Mouse (Mus musculus) retina, adult 2 months (tissue): ENCODE results near the gene Csf2ra.
"Not testable (repeated sequence)": the region's sequence is repeated elsewhere in the genome, so short reads cannot be mapped to it uniquely, and the experiment has no call there.

Experiments used
- DNase-seq: peaks from one replicate; pipeline ENCODE4 v3.0.0-alpha.2; 2012; ENCODE audit warnings: low read depth, low spot score

The Csf2ra gene

DNA sequence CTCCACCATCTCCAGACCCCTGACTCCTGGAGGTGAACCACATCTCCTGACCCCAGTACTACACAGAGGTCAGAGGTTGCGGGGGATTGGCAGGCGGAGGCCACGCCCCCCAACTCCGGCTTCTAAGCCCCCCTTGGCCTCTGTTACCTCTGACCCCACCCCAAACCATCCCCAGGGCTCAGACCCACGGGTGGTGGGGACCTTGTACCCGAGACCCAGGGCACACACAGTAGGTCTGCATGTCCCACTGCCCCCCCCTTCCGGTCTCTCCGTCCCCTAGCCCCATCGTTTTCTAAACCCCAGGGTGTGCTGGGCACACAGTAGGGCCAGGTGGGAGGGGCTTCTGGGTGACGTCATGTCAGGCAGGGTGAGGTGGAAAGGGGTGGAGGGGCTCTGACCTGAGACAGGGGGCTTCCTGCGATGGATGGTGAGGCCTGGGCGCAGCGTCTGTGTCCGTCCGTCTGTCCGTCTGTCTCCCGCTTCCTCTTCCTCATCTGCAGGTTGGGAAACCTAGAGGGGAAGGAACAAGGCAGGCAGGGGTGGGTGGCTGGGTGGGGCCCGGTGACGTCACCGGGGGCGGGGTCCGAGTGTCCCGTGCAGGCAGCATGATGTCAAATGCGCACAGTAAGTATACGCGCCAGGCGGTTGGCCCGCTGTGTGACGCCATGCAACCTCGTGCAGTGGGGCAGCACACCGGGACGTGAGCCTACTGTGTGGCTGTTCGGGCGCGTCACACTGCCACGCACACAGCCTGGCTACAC is at the start of gene Csf2ra:
TSS of gene Csf2ra (minus strand) at position 489 of the 761 bp plus-strand sequence.
- DNase-seq, result no peak

- DNase-seq, result no peak
Measured at GRCm38 (mm10) chr19:61275446-61275845, 47.2 kb upstream of the Csf2ra start.

- DNase-seq, result not testable (repeated sequence)
Measured at GRCm38 (mm10) chr19:61269141-61269540, 40.9 kb upstream of the Csf2ra start.

DNA sequence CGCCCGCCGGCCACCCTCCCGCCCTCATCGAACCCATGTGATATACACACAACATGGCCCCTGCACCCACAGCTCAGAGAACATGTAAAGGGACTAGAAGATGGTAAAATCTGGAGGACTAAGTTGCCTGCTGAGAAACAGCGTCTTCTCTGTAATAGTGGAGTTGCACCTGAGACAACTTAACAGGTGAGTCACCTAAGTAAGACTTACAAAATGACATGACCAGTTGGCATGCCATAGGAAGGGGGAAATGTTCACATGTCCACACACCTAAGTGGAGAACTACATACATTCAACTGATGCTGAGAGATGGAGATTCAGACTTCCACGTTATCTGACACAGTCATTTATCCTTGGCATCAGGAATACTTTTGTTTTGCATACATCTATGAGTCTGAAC is 38.9 kb upstream of the Csf2ra start:
- no peak for DNase-seq

GRCm38 (mm10) chr19:61266651-61267050 is 38.4 kb upstream of the Csf2ra start:
- DNase-seq, result no peak

DNA sequence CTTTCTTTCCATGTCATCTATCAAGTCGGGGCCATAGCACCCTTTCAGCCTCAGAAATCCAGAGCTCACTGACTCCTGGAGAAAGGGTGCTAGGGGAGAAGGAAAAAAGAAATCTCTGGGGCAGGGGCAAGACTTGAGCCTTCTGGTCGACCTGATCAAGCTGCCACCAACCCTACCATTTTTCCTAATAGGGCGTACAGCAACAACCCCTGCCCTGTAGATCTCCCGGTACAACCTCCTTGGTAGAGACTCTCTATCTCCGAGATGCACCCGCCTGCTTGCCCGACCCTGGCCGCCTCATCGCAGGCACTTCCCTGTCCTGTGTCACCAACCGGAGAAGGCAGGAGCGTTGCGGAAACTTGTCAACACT is 38.0 kb upstream of the Csf2ra start:
- no peak for DNase-seq

DNA sequence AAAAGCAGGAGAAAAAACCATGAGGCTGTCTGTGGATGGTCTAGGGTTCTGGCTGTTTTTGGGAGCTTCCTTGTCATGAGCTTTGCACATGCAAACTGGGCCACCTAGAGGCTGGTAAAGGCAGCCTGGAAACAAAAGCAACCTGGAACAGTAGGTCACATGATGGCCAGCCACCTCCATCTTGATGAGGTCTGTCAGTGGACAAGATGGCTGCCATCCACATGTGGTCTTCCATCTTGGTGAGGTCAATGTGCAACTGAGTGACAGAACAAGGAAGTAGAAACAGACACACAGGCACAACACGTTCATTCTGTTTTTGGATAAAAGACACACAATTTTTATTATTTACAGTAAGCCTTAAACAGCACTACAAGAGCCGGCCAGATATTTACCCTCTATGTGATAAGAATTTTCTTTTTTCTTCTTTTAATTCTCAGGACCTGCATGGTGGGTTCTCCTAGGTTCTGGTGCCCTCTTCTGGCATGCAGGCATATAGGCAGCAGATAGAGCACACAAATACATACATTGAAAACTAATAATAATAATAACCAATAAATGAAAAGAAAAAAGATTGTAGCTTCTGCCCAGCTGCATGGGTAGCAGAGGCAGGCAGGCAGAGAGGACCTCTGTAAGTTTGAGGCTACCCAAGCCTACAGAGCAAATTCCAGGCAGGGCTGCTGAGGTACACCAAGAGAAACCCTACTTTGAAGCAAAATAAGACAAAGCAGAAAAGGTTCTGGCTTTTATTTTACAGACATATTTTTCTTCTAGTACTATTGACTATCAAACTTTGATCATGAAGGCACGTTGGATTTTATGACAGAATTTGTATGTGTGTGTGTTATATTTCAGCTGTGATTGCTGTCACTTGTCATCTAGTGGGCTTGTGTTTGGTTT is 37.4 kb upstream of the Csf2ra start:
- DNase-seq, result peak; percentile 37

- no peak for DNase-seq
Measured at GRCm38 (mm10) chr19:61264933-61265332, 36.7 kb upstream of the Csf2ra start.

- peak; percentile 23 for DNase-seq
Measured at GRCm38 (mm10) chr19:61264227-61264626, 36.0 kb upstream of the Csf2ra start.

DNA sequence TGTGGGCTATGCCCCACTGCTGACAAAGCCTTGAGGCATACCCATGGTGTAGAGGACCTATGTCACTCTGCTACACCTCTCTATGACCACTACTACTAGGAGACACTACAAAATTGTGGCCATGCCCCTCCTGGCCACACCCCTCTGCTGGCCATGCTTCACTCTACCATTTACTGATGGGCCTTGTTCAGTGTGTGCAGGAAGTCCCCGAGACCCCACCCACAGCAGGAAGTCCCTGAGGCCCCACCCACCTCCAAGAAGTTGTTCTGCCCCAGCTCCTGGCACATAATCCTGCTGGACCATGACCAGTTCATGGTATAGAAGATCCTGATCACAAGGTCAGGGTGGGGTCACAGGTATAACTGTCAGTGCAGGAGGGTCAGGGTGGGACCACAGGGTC is 33.0 kb upstream of the Csf2ra start:
- no peak for DNase-seq

DNA sequence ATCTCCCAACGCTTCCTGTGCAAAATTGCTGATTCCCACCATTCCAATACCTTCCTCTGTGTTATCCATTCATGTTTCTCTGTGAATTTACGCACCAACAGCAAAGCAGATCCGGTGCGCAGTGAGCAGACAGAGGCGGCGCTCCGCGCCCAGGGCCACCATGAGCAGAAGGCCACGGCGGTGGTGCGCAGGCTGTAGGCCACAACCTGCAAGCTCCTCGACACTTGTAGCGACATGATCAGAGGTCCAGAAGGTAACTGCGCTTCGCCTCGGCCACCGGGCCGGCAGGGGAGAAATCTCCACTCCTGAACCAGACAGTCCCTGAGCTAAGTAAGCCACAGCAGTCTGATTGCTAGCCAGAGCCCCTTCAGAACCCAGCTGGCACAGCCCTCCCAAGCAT is 29.5 kb upstream of the Csf2ra start:
- DNase-seq, result no peak

- no peak for DNase-seq
Measured at GRCm38 (mm10) chr19:61256166-61256887, 28.1 kb upstream of the Csf2ra start.

DNA sequence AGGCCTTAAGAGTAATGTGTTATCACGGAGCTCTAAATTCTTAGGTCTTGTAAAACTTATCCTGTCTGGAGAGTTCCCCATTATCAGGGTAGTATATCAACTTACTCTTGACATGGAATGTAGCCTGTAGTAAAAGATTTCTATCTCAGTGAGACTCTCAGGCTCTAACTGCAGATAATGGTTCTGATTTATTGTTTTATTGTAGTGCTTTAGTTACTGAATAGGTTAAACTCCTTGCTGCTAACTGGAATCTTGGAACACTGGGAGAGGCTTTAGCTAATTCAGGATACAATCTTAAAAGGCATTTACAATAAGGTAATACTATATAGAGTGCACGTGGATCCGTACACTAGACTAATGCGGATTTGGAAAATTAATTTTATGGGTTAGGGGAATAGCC is 19.1 kb upstream of the Csf2ra start:
- not testable (repeated sequence) for DNase-seq

GRCm38 (mm10) chr19:61244721-61245436 is 16.6 kb upstream of the Csf2ra start:
- DNase-seq, result no peak

- DNase-seq, result no peak
Measured at GRCm38 (mm10) chr19:61237967-61238366, 9.7 kb upstream of the Csf2ra start.

DNA sequence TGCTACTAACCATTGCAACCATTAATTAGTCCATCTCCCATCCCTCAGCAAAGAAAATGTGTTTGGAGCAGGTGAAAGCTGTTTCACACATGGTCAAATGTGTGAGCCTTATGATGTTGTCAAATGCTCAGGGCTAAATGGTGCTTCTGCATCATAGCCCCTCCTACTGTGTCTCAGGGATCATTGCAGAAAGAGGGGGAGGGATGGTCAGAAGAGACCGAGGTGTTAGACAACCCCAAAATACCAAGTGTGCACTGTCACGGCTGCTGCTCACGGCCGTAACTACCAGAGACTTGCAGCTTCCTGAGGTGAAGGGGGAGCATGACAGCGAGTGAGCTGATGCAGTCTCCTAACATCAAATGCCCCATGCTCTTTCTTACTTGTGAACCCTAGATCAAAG is 6.3 kb upstream of the Csf2ra start:
- DNase-seq, result no peak

GRCm38 (mm10) chr19:61226928-61227854 is 1.0 kb downstream of the Csf2ra start:
- peak; percentile 85 for DNase-seq

- DNase-seq, result peak; percentile 69
Measured at GRCm38 (mm10) chr19:61226401-61226927, 1.8 kb downstream of the Csf2ra start.

DNA sequence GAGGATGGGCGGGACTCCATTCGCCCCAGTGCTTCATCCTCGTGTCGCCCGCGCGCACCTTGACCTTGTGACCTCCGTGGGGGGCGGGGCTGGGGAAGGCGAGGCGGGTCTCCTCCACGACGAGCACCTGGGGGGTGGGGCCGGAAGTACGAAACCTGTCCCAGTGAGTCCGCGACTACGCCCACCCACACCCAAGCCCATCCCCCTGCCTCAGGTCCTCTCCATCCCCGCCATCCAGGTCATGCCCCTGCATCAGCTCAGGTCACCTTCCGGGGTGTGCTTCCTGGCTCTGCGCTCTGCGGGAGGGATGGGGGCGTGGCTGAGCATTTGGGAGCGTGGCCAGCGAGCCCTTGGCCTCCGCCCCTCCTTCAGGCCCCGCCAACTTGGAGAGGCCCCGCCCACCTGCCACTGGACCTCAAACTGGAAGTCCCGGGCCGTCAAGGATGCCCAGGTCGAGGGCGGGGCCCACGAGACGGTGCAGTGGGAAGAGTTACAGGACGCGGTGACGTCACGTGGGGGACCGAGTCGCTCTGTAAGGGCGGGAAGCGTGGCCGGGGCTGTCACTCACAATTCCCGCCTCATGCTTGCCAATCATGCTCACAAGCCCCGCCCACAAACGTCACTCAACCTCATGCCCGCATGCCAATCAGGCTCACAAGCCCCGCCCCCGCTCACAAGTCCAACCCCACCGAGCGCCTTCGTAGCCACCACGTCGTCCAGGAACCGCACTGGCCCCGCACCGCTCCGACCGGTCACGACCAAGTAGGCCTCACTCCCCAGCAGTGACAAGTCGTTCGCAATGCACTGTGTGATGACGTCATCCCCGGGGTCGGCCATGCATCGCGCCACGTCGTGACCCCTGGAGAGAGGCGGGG is 2.5 kb downstream of the Csf2ra start:
- DNase-seq, result peak; percentile 84
